1 mouse cellular context compared by ENCODE assay signal in genomic region chr17:22423952-22424617, GRCm38 (mm10).
TF ChIP-seq lines count a peak whose summit lies in the region.

Zfp946 (plus strand) TSS chr17:22424222.

TF ChIP-seq in CH12.LX, 34 proteins besides CTCF, POLR2A, EP300 and RAD21 (continued from another document):
- peak; percentile 47; the same call in 1 of the 2 replicates for TF ChIP-seq MXI1 (IDR thresholded peaks at IDR 0.05; ENCODE audit: low read depth, low read length)
- no peak for TF ChIP-seq POLR2AphosphoS2 (IDR thresholded peaks at IDR 0.05; ENCODE audit: low read depth, low read length)
- no peak for TF ChIP-seq ETS1 (conservative IDR thresholded peaks at IDR 0.05; ENCODE audit: low read depth, low read length)
- TF ChIP-seq E2F4 (IDR thresholded peaks at IDR 0.05; ENCODE audit: insufficient replicate concordance, low read depth, low read length), result no peak
- no peak for TF ChIP-seq UBTF (IDR thresholded peaks at IDR 0.05; ENCODE audit: low read depth, low read length)
- peak; percentile 88 for TF ChIP-seq MAX (IDR thresholded peaks at IDR 0.05; ENCODE audit: low read length)
- no peak for TF ChIP-seq PAX5 (IDR thresholded peaks at IDR 0.05; ENCODE audit: low read length)
- peak; percentile 92 for TF ChIP-seq USF1 (IDR thresholded peaks at IDR 0.05; ENCODE audit: low read depth, low read length)
- 0 out of 2 replicates have a peak, but pooled peaks have one; percentile 10 for TF ChIP-seq TCF12 (IDR thresholded peaks at IDR 0.05; ENCODE audit: low read depth, low read length)
- TF ChIP-seq ZMIZ1 (IDR thresholded peaks at IDR 0.05; ENCODE audit: low read depth, low read length), result no peak
TF ChIP-seq in CH12.LX: peak in this region for 12.
